Mouse (Mus musculus): ENCODE data around the gene Hacl1. TPM values are rescaled to one million over a fixed set of nuclear protein-coding genes. Genes with fewer than 3 reads are reported as not detected.

Hacl1 gene
- polyA plus RNA-seq, 1 experiment: 19.6 TPM

GRCm38 (mm10) chr14:31641506-31642155, 545 bp upstream of the Hacl1 start:
- no peak for TF ChIP-seq POLR2A (IDR thresholded peaks at IDR 0.05; ENCODE audit: borderline replicate concordance, control insufficient read depth, low read depth, low read length)
- no peak for TF ChIP-seq CTCF (IDR thresholded peaks at IDR 0.05; ENCODE audit: control insufficient read depth, insufficient read depth, low read length)
- no peak overlapping the region for H3K27ac ChIP-seq (ENCODE audit: control insufficient read depth, insufficient read depth, low read depth, low read length, poor library complexity)
- no peaks in the 10 kb centered on the region; the same call in 1 of the 2 replicates for H3K4me1 ChIP-seq (ENCODE audit: control insufficient read depth, insufficient read depth, low read length)
- WGBS: 55% methylated on average over 9 of the region's 9 CpGs
- peak overlapping the region; percentile 82 for H3K4me3 ChIP-seq (replicated peaks; ENCODE audit: control insufficient read depth, low read depth, low read length)

DNA sequence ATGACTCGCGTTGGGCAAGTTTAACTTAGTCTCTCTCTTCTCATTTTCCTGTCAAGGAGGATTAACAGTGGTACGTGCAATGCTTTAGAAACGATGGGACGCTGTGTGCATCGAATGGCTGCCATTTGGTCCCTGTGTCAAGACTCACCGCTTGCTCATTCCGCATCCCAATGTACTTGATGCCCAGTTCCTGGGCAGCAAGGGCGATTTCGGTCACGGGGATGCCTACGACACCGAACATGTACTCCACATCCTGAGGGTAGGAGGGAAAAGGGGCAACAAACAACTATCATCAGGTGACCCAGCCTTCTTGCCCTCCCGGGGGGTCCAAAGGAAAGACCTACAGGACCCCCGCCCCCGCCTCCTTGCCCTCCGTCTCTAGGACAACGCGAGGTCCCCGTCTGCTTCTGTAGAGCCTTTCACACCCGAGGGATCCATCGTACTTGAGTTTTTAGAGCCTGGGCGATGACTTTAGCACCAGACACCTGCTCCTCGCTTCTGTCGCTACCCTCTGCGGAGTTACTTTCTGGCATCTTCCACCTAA, 668 bp downstream of the Hacl1 start, which contains the start of gene Gm49387:
Gm49387 (minus strand) TSS at position 533 of the 544 bp plus-strand sequence.
- H3K27ac ChIP-seq (ENCODE audit: control insufficient read depth, insufficient read depth, low read depth, low read length, poor library complexity): peak within 1 kb of the TSS; percentile 69
- peak within 1 kb of the TSS; percentile 82 for H3K4me3 ChIP-seq (replicated peaks; ENCODE audit: control insufficient read depth, low read depth, low read length)
- no peak for TF ChIP-seq CTCF (IDR thresholded peaks at IDR 0.05; ENCODE audit: control insufficient read depth, insufficient read depth, low read length)
- TF ChIP-seq POLR2A (IDR thresholded peaks at IDR 0.05; ENCODE audit: borderline replicate concordance, control insufficient read depth, low read depth, low read length): no peak
- WGBS: 1% methylated on average over 26 of the region's 26 CpGs
- no peaks in the 10 kb centered on the region; the same call in 1 of the 2 replicates for H3K4me1 ChIP-seq (ENCODE audit: control insufficient read depth, insufficient read depth, low read length)

DNA sequence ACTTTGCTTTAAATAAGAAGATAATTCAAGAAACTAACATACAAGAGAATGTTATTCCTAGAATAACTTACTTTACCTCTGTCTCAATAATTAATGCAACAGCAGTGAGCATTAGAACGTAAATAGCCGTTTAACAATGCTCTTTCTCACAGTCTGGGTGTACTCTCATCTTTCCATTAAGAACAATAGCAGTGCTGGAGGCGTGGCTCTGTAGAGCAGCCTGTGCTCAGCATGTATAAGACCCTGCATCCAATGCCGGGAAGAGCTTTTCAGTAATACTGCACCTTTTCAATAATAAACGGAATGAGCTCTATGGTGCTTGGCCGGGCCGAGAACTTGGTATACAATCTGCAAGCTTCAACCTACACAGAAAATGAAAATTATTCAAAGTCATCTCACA, 10.4 kb downstream of the Hacl1 start:
- no peak for TF ChIP-seq CTCF (IDR thresholded peaks at IDR 0.05; ENCODE audit: control insufficient read depth, insufficient read depth, low read length)
- no peak for TF ChIP-seq POLR2A (IDR thresholded peaks at IDR 0.05; ENCODE audit: borderline replicate concordance, control insufficient read depth, low read depth, low read length)
- Histone ChIP-seq H3K4me1 (ENCODE audit: control insufficient read depth, insufficient read depth, low read length) (no peaks in the 10 kb centered on the region), H3K4me3 (replicated peaks; ENCODE audit: control insufficient read depth, low read depth, low read length) (no peak overlapping the region), H3K27ac (ENCODE audit: control insufficient read depth, insufficient read depth, low read depth, low read length, poor library complexity) (no peak overlapping the region)
- WGBS: 87% methylated on average over 7 of the region's 7 CpGs

GRCm38 (mm10) chr14:31622748-31623147, 18.3 kb downstream of the Hacl1 start:
- WGBS: 83% methylated on average over 12 of the region's 12 CpGs
- TF ChIP-seq CTCF (IDR thresholded peaks at IDR 0.05; ENCODE audit: control insufficient read depth, insufficient read depth, low read length) (no peak), POLR2A (IDR thresholded peaks at IDR 0.05; ENCODE audit: borderline replicate concordance, control insufficient read depth, low read depth, low read length) (no peak)
- H3K4me3 ChIP-seq (replicated peaks; ENCODE audit: control insufficient read depth, low read depth, low read length): no peak overlapping the region

DNA sequence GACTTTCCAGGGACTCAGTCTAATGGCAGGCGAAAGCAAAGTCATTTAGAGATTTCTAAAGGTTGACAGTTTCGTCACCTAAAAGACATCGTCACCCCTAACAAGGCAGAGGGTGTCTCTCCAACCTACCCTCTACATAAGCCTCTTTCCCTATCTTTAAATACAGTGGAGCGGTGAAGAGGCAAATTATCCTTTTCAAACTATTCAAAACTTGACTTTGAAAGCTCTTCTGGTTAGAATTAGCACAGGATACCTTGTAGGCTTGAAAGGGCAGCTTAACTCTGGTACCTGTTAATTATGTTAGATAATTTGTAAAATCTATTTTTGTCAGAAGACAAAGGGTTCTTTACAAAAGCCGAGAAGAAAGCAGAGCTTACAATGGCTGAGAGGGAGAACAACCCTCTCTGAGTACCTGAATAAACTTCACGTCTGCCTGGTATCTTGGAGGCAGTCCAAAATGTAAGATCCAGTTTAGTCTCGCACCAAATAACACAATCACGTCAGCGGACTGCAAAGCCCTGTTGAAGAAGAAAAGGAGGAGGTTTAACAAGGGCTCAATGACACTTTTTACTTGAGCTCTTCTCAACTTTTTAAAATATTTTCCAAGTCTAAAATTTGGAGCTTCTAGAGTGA, 20.4 kb downstream of the Hacl1 start:
- no peak overlapping the region for H3K27ac ChIP-seq (ENCODE audit: control insufficient read depth, insufficient read depth, low read depth, low read length, poor library complexity)
- TF ChIP-seq CTCF (IDR thresholded peaks at IDR 0.05; ENCODE audit: control insufficient read depth, insufficient read depth, low read length) (no peak), POLR2A (IDR thresholded peaks at IDR 0.05; ENCODE audit: borderline replicate concordance, control insufficient read depth, low read depth, low read length) (no peak)
- no peaks in the 10 kb centered on the region; the same call in 1 of the 2 replicates for H3K4me1 ChIP-seq (ENCODE audit: control insufficient read depth, insufficient read depth, low read length)
- 79% methylated on average over 9 of the region's 9 CpGs for WGBS
- no peak overlapping the region for H3K4me3 ChIP-seq (replicated peaks; ENCODE audit: control insufficient read depth, low read depth, low read length)

More at GRCm38 (mm10) chr14:31622748-31623147, 18.3 kb downstream of the Hacl1 start:
- Histone ChIP-seq H3K27ac (ENCODE audit: control insufficient read depth, insufficient read depth, low read depth, low read length, poor library complexity) (no peak overlapping the region), H3K4me1 (ENCODE audit: control insufficient read depth, insufficient read depth, low read length) (no peaks in the 10 kb centered on the region)

DNA sequence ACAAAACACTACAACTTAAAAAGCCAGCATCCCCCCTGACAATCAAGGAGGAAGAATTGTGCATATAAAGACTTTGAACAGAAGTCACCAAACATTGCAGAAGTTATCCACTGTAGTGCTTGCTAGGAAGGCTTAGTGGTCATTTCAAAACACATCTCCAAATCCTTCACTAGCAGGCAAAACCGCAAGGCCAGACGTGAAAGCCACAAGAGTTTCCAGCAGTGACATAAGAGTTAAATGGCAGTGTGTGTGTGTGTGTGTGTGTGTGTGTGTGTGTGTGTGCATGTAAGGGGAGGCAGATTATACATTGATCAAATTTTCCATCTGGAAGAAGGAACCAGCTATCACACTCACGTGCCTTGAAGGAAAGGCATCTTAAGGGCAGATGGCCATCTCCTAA, 23.1 kb downstream of the Hacl1 start:
- H3K4me3 ChIP-seq (replicated peaks; ENCODE audit: control insufficient read depth, low read depth, low read length): no peak overlapping the region
- no peaks in the 10 kb centered on the region; the same call in 1 of the 2 replicates for H3K4me1 ChIP-seq (ENCODE audit: control insufficient read depth, insufficient read depth, low read length)
- 36% methylated on average over 3 of the region's 3 CpGs for WGBS
- no peak for TF ChIP-seq POLR2A (IDR thresholded peaks at IDR 0.05; ENCODE audit: borderline replicate concordance, control insufficient read depth, low read depth, low read length)
- TF ChIP-seq CTCF (IDR thresholded peaks at IDR 0.05; ENCODE audit: control insufficient read depth, insufficient read depth, low read length): no peak
- H3K27ac ChIP-seq (ENCODE audit: control insufficient read depth, insufficient read depth, low read depth, low read length, poor library complexity): no peak overlapping the region

DNA sequence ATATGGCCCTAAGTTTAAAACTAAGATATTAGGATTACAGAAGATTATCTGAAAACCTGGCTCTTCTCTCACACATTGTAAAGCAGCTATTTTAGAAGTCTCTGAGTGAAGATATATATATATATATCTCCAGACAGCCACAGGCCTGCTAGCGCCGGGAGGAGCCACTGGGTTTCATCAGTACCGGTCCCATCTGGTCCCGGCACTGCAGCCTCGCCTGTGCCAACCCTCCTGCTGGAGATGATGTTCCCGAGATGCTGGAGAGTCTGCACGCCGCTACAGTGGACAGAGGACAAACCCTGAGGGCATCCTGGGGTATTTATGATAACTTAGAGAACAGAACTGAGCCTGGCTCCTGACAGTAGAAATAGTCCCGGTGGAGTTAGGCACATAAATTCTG, 23.9 kb downstream of the Hacl1 start:
- 83% methylated on average over 9 of the region's 9 CpGs for WGBS
- H3K27ac ChIP-seq (ENCODE audit: control insufficient read depth, insufficient read depth, low read depth, low read length, poor library complexity): no peak overlapping the region
- no peak for TF ChIP-seq CTCF (IDR thresholded peaks at IDR 0.05; ENCODE audit: control insufficient read depth, insufficient read depth, low read length)
- no peak for TF ChIP-seq POLR2A (IDR thresholded peaks at IDR 0.05; ENCODE audit: borderline replicate concordance, control insufficient read depth, low read depth, low read length)
- no peaks in the 10 kb centered on the region; the same call in 1 of the 2 replicates for H3K4me1 ChIP-seq (ENCODE audit: control insufficient read depth, insufficient read depth, low read length)
- H3K4me3 ChIP-seq (replicated peaks; ENCODE audit: control insufficient read depth, low read depth, low read length): no peak overlapping the region

GRCm38 (mm10) chr14:31613671-31614070, 27.4 kb downstream of the Hacl1 start:
- Histone ChIP-seq H3K4me1 (ENCODE audit: control insufficient read depth, insufficient read depth, low read length) (no peaks in the 10 kb centered on the region; the same call in 1 of the 2 replicates), H3K27ac (ENCODE audit: control insufficient read depth, insufficient read depth, low read depth, low read length, poor library complexity) (no peak overlapping the region; the same call in 1 of the 2 replicates), H3K4me3 (replicated peaks; ENCODE audit: control insufficient read depth, low read depth, low read length) (no peak overlapping the region)
- no peak for TF ChIP-seq POLR2A (IDR thresholded peaks at IDR 0.05; ENCODE audit: borderline replicate concordance, control insufficient read depth, low read depth, low read length)
- TF ChIP-seq CTCF (IDR thresholded peaks at IDR 0.05; ENCODE audit: control insufficient read depth, insufficient read depth, low read length): no peak
- WGBS: 41% methylated on average over 5 of the region's 5 CpGs
